Mouse (Mus musculus): ENCODE results near the gene Cask. TPM values are rescaled to one million over a fixed set of nuclear protein-coding genes. Genes with fewer than 3 reads are reported as not detected.

Gene Cask
- total and polyA plus RNA-seq, 3 experiments: 9.4 to 13.3 TPM; not detected in 1

DNA sequence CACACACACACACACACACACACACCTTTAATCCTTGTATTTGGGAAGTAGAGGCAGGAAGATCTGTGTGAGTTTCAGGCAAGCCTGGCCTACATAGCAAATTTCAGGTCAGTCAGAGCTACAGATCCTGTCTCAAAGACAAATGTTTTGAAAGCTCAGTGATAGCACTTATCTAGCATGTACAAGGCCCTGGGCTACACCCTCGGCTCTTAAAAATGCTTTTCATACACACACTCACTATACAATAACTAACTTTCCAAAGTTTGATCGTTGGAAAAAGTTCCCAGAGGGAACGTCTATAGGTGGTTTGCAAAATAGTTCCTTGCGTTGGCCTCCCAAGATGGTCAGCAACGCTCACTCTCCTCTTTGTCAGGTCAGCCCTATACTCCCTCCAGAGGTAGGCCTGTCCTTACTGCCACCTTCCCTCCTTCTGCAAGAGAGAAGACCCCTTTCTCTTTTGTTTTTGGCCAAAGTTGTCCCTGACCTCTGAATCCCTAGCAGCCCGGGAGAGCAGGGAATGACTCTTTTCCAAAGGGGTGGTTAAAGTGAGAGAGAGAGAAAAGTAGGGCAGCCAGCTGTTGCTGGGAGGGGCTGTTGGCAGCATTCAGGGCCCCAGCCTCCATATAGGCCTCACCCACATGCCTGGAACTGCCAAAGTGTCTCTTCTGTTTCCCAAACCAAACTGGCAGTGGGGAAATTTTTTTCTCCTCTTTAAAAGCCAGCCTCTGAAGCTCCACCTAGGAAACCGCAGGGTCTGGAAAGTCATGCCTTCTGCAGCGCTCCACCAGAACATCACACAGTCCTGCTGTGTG is 356.1 kb downstream of the Cask start (continued):
- no peak for TF ChIP-seq CHD1 (IDR thresholded peaks at IDR 0.05; ENCODE audit: low read depth, low read length)
- no peak for TF ChIP-seq CHD2 (IDR thresholded peaks at IDR 0.05; ENCODE audit: low read length)
- TF ChIP-seq MXI1 (IDR thresholded peaks at IDR 0.05; ENCODE audit: low read depth, low read length): 0 out of 2 replicates have a peak, but pooled peaks have one; percentile 39
- TF ChIP-seq UBTF (IDR thresholded peaks at IDR 0.05; ENCODE audit: borderline replicate concordance, insufficient read depth, low read depth, low read length): no peak
- TF ChIP-seq MAZ (IDR thresholded peaks at IDR 0.05; ENCODE audit: low read depth, low read length): 0 out of 2 replicates have a peak, but pooled peaks have one; percentile 28
- TF ChIP-seq HCFC1 (IDR thresholded peaks at IDR 0.05; ENCODE audit: low read depth, low read length): 0 out of 2 replicates have a peak, but pooled peaks have one; percentile 5
- no peak for TF ChIP-seq POLR2A (IDR thresholded peaks at IDR 0.05; ENCODE audit: control insufficient read depth in 1 of 2, insufficient read depth in 1 of 2, low read depth in 1 of 2, low read length in 2 of 2, poor library complexity in 1 of 2)
- TF ChIP-seq USF2 (IDR thresholded peaks at IDR 0.05; ENCODE audit: borderline replicate concordance in 1 of 2, insufficient read depth in 1 of 2, low read depth in 1 of 2, low read length in 2 of 2): no peak
- peak; percentile 87 for TF ChIP-seq GATA1 (IDR thresholded peaks at IDR 0.05; ENCODE audit: low read depth, low read length)
- no peak for TF ChIP-seq POLR2AphosphoS5 (IDR thresholded peaks at IDR 0.05; ENCODE audit: borderline replicate concordance, low read depth, low read length)
- TF ChIP-seq ELF1 (IDR thresholded peaks at IDR 0.05; ENCODE audit: low read depth, low read length): no peak
- 0 out of 2 replicates have a peak, but pooled peaks have one; percentile 41 for TF ChIP-seq ZMIZ1 (IDR thresholded peaks at IDR 0.05; ENCODE audit: low read depth, low read length)
- TF ChIP-seq BHLHE40 (IDR thresholded peaks at IDR 0.05; ENCODE audit: borderline replicate concordance, low read depth, low read length): no peak
- TF ChIP-seq ZKSCAN1 (IDR thresholded peaks at IDR 0.05; ENCODE audit: low read depth, low read length): no peak
- peak; percentile 26 for TF ChIP-seq TAL1 (IDR thresholded peaks at IDR 0.05; ENCODE audit: low read length)
- no peak for TF ChIP-seq E2F4 (IDR thresholded peaks at IDR 0.05; ENCODE audit: borderline replicate concordance, low read depth, low read length)
- TF ChIP-seq KAT2A (conservative IDR thresholded peaks at IDR 0.05; ENCODE audit: low read depth, low read length): no peak
- no peak; the same call in 1 of the 2 replicates for TF ChIP-seq ZNF384 (IDR thresholded peaks at IDR 0.05; ENCODE audit: low read depth, low read length)
- no peak for TF ChIP-seq USF1 (IDR thresholded peaks at IDR 0.05; ENCODE audit: low read depth, low read length)
- no peak for TF ChIP-seq JUND (IDR thresholded peaks at IDR 0.05; ENCODE audit: low read depth, low read length)
- no peak for TF ChIP-seq NRF1 (IDR thresholded peaks at IDR 0.05; ENCODE audit: insufficient read depth, low read depth, low read length, poor library complexity, severe bottlenecking)

- no peaks in the 10 kb centered on the region for H3K27me3 ChIP-seq (ENCODE audit: control insufficient read depth in 1 of 2, insufficient read depth in 2 of 2, low read length in 2 of 2)
- peak; percentile 38 for DNase-seq (ENCODE audit: low read depth, low spot score)
- no peaks in the 10 kb centered on the region for H3K9me3 ChIP-seq (replicated peaks; ENCODE audit: insufficient read depth, low read length)
- peaks cover 0 to 30% of the 10 kb centered on the region in 2 experiments; a peak in 2 of 4 replicates for H3K36me3 ChIP-seq (ENCODE audit: control insufficient read depth in 1 of 2, insufficient read depth in 2 of 2, low read length in 2 of 2)
- TF ChIP-seq EP300 (IDR thresholded peaks at IDR 0.05; ENCODE audit: low read depth in 1 of 2, low read length in 2 of 2) (no peak), JUND (IDR thresholded peaks at IDR 0.05; ENCODE audit: low read depth, low read length) (no peak), ZC3H11A (IDR thresholded peaks at IDR 0.05; ENCODE audit: low read depth, low read length) (no peak), MAX (IDR thresholded peaks at IDR 0.05; ENCODE audit: low read length) (no peak), CTCF (IDR thresholded peaks at IDR 0.05 in 2 of 3, conservative IDR thresholded peaks at IDR 0.05 in 1 of 3; ENCODE audit: control insufficient read depth in 1 of 3, insufficient read depth in 1 of 3, low read depth in 2 of 3, low read length in 3 of 3, poor library complexity in 1 of 3, severe bottlenecking in 1 of 3) (no peak)
- H3K4me1 ChIP-seq (ENCODE audit: control insufficient read depth in 1 of 2, insufficient read depth in 2 of 2, low read length in 2 of 2): peaks cover 26 to 40% of the 10 kb centered on the region in 2 experiments
- H3K27ac ChIP-seq (ENCODE audit: control insufficient read depth, low read depth, low read length): no peak overlapping the region
- no peak overlapping the region for H3K9ac ChIP-seq (ENCODE audit: control insufficient read depth, low read depth, low read length, poor library complexity, severe bottlenecking)
- no peak overlapping the region for H3K4me3 ChIP-seq (ENCODE audit: control insufficient read depth in 1 of 2, insufficient read depth in 1 of 2, low read depth in 2 of 2, low read length in 2 of 2)
- no peaks in the 10 kb centered on the region for H3K79me2 ChIP-seq (ENCODE audit: control insufficient read depth, insufficient read depth, low read length, poor library complexity)
Observed at GRCm38 (mm10) chrX:13492922-13493321, 358.2 kb downstream of the Cask start.
